Mouse (Mus musculus) right cerebral cortex, adult 18-20 months (tissue): ENCODE data around the gene Speer2.

Source experiments
- DNase-seq: peaks from one replicate; pipeline ENCODE4 v3.0.0; 2022; ENCODE audit warnings: mixed read lengths

Speer2 gene

DNA sequence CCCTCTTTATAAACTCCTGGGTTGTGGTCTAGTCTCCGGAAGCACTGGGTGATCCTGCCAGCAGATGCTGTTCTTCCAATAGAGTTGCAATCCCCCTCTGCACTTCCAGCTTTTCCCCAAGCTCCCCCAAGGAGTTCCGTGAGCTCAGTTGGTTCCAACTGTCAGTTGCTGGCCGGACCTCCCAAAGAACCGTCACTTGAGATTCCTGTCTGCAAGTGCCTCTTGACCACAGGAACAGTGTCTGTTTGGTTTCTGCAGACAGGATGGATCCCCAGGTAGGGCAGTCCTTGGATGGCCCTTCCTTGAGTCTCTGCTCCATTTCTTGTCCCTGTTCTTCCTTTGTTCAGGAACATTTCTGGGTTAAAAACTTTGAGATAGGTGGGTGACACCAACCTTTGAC, at the start of gene Speer2:
Speer2 (minus strand) TSS at position 101 of the 400 bp plus-strand sequence.
- DNase-seq, result no peak

DNA sequence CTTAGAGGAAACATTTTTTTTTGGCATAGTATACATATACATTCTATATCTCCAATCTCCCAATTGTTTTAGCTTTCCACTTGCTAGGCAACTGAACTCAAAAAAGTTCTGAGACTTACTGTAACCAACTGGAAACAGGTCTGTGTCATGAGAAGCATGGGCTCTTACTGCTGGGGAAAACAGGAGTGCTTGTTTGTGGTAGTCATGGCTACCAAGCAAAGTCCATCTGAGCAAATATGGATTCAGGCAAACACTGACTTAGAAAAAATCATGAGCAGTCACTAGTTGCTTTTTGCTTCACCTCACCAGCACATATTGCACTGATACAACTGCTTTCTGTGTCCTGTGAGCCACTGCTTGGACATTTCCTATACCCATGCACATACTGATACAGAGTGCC, 40.8 kb upstream of the Speer2 start:
- DNase-seq, result no peak

DNA sequence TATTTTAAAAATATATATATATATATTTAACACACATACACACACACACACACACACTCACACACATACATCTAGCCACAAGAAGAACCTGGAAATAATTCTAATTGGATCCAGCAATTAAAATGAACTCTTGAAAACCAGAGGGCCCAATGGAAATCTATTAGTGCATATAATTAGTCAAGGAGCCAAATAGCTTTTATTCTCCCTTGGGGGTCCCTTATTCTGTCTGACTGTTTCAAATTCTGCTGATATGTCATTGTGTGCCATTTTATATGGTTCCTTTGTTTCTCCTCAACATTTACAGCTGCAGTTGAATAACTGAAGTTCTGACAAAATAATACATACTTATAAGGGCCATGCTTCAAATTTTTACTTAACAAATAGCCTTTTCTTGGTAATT, 17.2 kb upstream of the Speer2 start:
- no peak for DNase-seq

DNA sequence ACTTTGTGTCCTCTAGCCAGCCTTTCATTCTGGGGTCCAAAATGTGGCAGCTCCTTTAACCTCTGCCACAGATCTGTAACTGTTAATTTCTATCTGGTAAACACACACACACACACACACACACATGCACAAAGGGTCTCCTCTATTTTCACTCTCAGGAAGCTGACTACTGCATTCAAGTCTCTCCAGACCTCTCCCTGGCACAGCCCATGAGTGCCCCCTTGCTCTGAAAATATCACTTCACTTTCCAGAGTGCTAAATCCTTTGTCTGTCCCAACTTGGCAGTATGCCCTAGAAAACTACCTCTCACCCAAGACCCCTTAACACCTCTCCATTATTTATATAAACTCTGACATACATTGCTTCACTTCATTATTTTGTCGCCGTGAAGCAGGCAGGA, 26.9 kb downstream of the Speer2 start:
- no peak for DNase-seq

DNA sequence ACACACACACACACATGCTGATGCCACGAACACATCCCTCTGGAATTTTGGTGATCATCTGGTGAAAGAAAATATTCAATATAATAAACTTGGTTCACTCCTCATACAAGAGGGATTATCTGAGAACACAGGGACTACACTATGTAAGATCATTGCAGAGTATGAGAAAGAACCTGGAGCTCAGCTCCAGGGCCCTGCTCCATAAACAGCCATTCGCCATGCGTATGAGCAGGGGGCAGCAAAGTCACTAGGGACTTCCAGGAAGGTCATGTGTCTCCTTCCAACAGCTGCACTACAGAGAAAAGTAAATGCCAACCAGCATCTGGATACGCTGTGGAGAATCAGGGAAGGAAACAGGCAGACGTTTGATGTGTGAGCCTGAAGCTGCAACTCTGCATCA, 49.9 kb downstream of the Speer2 start:
- DNase-seq, result no peak
